Mouse (Mus musculus): ENCODE data around the gene Ostm1.

DNA sequence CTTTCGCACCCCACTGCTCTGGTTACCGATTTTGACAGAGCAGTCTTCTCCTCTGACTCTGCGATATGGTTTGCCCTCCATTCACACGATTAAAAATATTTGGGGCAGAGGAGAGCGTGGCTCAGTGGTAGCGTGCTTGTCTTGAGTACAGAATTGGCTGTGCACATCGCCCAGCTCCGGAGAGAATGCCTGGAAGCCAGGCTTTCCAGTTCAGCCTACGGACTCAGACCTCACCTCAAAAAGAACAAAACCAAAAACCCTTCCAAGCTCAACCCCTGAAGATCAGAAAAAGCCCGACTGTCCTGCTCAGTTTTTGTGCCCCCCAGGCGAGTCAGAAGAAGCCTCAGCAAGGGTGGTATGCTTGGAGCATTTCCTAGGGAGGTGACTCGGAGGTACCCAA is 29.5 kb downstream of the Ostm1 start:
- TF ChIP-seq GATA1 (IDR thresholded peaks at IDR 0.05; ENCODE audit: borderline replicate concordance, low read length) = no peak
- TF ChIP-seq FLI1 (IDR thresholded peaks at IDR 0.05; ENCODE audit: low read length) = no peak
